Mouse (Mus musculus): ENCODE results near the gene Enpp1. TPM values are rescaled to one million over a fixed set of nuclear protein-coding genes. Genes with fewer than 3 reads are reported as not detected.

Enpp1 gene
- polyA plus RNA-seq, 1 experiment from 2014 or later = 7.2 TPM

DNA sequence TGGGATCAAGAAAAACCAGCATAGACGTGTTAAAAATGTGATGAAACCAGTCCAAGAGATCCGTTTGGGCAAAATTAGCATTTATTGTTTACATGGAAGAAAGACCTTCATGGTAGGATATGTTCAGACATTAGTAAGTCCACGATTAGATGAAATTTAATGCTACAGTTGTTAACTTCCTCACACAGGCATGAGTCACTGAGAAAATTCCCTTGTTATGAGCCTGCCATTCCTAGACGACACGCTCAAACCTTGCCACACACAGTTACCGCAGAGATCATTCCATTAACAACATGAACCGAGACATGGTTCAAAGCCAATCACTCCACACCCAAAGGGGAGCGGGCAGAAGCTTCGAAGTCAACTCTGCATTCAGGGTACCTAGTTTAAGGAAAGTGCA is 122.7 kb downstream of the Enpp1 start:
- Histone ChIP-seq H3K4me1 (ENCODE audit: control insufficient read depth in 2 of 2, insufficient read depth in 2 of 2, low read length in 2 of 2) (peaks cover 7 to 14% of the 10 kb centered on the region in 2 experiments), H3K4me3 (ENCODE audit: control insufficient read depth in 1 of 2, insufficient read depth in 1 of 2, low read depth in 1 of 2, low read length in 2 of 2) (no peak overlapping the region), H3K27me3 (ENCODE audit: control insufficient read depth, insufficient read depth, low read length) (no peaks in the 10 kb centered on the region), H3K9ac (ENCODE audit: low read length) (no peak overlapping the region), H3K9me3 (ENCODE audit: control insufficient read depth, low read length) (no peaks in the 10 kb centered on the region), H3K4me2 (ENCODE audit: low read length) (no peak overlapping the region), H3K27ac (replicated peaks in 1 of 2; ENCODE audit: control insufficient read depth in 1 of 2, insufficient read depth in 1 of 2, low read depth in 2 of 2, low read length in 2 of 2) (0 out of 4 replicates have a peak overlapping the region, but pooled peaks of 1 of the 2 experiments have one; percentile 3), H3K36me3 (ENCODE audit: control insufficient read depth, insufficient read depth, low read length) (no peaks in the 10 kb centered on the region)
- 86% methylated on average over 9 of the region's 9 CpGs for WGBS
- ATAC-seq (ENCODE audit: insufficient number of reproducible peaks, insufficient read depth, low FRiP score, low read depth) = no peak

DNA sequence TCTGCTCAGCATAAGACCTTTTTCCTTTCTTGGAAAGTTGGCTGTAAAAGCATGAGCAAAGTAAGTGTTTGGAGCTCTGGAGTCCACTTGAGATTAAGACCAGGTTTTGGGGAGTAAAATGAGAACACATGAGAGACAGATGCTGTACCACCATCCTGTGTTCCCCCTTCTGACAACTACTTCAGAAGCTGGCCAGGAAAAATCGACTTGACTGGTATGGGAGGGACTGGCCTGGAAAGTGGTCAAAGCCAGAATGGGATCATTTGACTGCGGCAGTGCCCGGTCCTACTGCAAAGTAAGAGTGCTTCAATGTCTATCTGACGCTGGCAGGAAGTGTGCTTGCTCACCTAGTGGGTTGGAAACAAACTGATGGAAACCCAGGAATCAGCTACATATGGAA is 123.1 kb downstream of the Enpp1 start:
- H3K27ac ChIP-seq (replicated peaks in 1 of 2; ENCODE audit: control insufficient read depth in 1 of 2, insufficient read depth in 1 of 2, low read depth in 2 of 2, low read length in 2 of 2) = 0 out of 4 replicates have a peak overlapping the region, but pooled peaks of 1 of the 2 experiments have one; percentile 3
- WGBS = 66% methylated on average over 4 of the region's 4 CpGs
- H3K4me2 ChIP-seq (ENCODE audit: low read length) = no peak overlapping the region
- H3K9ac ChIP-seq (ENCODE audit: low read length) = no peak overlapping the region
- H3K4me3 ChIP-seq (ENCODE audit: control insufficient read depth in 1 of 2, insufficient read depth in 1 of 2, low read depth in 1 of 2, low read length in 2 of 2) = no peak overlapping the region
- no peaks in the 10 kb centered on the region for H3K36me3 ChIP-seq (ENCODE audit: control insufficient read depth, insufficient read depth, low read length)
- peaks cover 7 to 11% of the 10 kb centered on the region in 2 experiments for H3K4me1 ChIP-seq (ENCODE audit: control insufficient read depth in 2 of 2, insufficient read depth in 2 of 2, low read length in 2 of 2)
- H3K27me3 ChIP-seq (ENCODE audit: control insufficient read depth, insufficient read depth, low read length) = no peaks in the 10 kb centered on the region
- no peaks in the 10 kb centered on the region for H3K9me3 ChIP-seq (ENCODE audit: control insufficient read depth, low read length)
- no peak for ATAC-seq (ENCODE audit: insufficient number of reproducible peaks, insufficient read depth, low FRiP score, low read depth)

Other genes with a start within 250 kb of the Enpp1 start
- 21.3 and 29.5 TPM in 2 replicates for gene Ccn2, start 116.7 kb downstream of the Enpp1 start, polyA plus RNA-seq (2014; fragmentation: Nextera tagmentation; extraction: Ambion mirVana)
- gene Enpp3, start 130.7 kb upstream of the Enpp1 start, polyA plus RNA-seq (2014; fragmentation: Nextera tagmentation; extraction: Ambion mirVana) = 2.9 and 3.8 TPM in 2 replicates
- gene Med23, start 157.8 kb upstream of the Enpp1 start, polyA plus RNA-seq (2014; fragmentation: Nextera tagmentation; extraction: Ambion mirVana) = 14.7 and 18.3 TPM in 2 replicates
- 0.66 and 1.2 TPM in 2 replicates for gene Arg1, start 215.3 kb upstream of the Enpp1 start, polyA plus RNA-seq (2014; fragmentation: Nextera tagmentation; extraction: Ambion mirVana)